Mouse (Mus musculus): ENCODE measurements at regions not wholly inside any gene's neighbourhood (a gene's known extent, or its start where the extent isn't known, plus 50 kb on each side); places are given as distances from the start of the nearest gene placed in this dataset.

DNA sequence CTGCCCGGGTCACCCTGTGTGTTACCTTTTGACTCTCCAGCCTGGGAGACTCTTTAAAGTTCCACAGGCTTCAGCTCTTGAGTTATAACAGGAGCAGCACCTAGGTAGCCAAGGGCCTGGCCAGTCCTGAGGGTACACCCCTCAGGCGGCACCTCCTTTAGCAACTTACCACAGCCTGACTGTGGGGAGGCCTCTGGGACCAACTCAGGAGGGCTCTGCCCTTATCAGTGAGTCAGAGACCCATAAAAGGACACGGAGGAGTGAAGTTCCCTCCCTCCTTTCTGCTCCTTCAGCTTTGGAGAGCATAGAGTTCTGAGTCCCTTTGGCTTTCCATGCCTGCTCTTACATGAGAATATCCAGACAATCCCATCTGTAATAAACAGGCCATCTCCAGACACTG is 222.5 kb upstream of the Msx2 start:
- no peak for TF ChIP-seq POLR2A (IDR thresholded peaks at IDR 0.05; ENCODE audit: insufficient read depth, low read depth, low read length)
- TF ChIP-seq CTCF (IDR thresholded peaks at IDR 0.05; ENCODE audit: insufficient read depth, low read depth, low read length) = no peak

All from olfactory bulb, adult 2 months (tissue).